Mouse (Mus musculus) CH12.LX (cell line): ENCODE measurements around the gene Kcnd3. TPM values are rescaled to one million over a fixed set of nuclear protein-coding genes. Genes with fewer than 3 reads are reported as not detected.

Source experiments
- DNase-seq: peaks from one replicate; pipeline ENCODE4 v3.0.0-alpha.2; 2013; ENCODE audit errors: extremely low read depth
- H3K27ac ChIP-seq: 2 replicates; pipeline ENCODE4 v1.5.1; 2012; ENCODE audit warnings: low read depth, mild to moderate bottlenecking, control low read depth, moderate library complexity; ENCODE audit not compliant: insufficient read depth
- H3K27me3 ChIP-seq: replicated peaks from 2 replicates; pipeline ENCODE3; 2012; ENCODE audit warnings: inconsistent platforms
- H3K36me3 ChIP-seq, 2 experiments: replicated peaks in 1 of 2; 2 replicates each; pipeline versions ENCODE3 to v1.6.1; 2012; ENCODE audit warnings: inconsistent platforms in 1 of 2, low read length in 1 of 2, mild to moderate bottlenecking in 1 of 2, mixed read lengths in 1 of 2, moderate library complexity in 1 of 2; ENCODE audit not compliant: control insufficient read depth in 1 of 2, insufficient read depth in 1 of 2
- H3K4me1 ChIP-seq, 2 experiments: 2 replicates each; pipeline ENCODE4 v1.6.1; 2012; ENCODE audit warnings: inconsistent platforms in 1 of 2, moderate library complexity in 1 of 2; ENCODE audit not compliant: insufficient read depth in 2 of 2, control insufficient read depth in 1 of 2
- H3K4me2 ChIP-seq: 2 replicates; pipeline ENCODE4 v1.6.1; 2012; ENCODE audit warnings: low read depth, mild to moderate bottlenecking, control low read depth; ENCODE audit not compliant: poor library complexity, insufficient read depth, severe bottlenecking
- H3K4me3 ChIP-seq, 3 experiments: fragments of 150-350 bp in 1 of 3; sonication (generic) in 1 of 3; replicated peaks in 1 of 3; 2 replicates each; pipeline versions ENCODE3 to v1.5.1; 2011 to 2012; ENCODE audit warnings: low read depth in 2 of 3, low read length in 2 of 3, mild to moderate bottlenecking in 2 of 3, moderate library complexity in 2 of 3, control low read depth in 1 of 3, improper control_type of control experiment in 1 of 3, inconsistent platforms in 1 of 3, mixed read lengths in 1 of 3; ENCODE audit not compliant: poor library complexity in 1 of 3
- H3K79me2 ChIP-seq: replicated peaks from 2 replicates; pipeline ENCODE4 v1.6.1; 2012; ENCODE audit warnings: mild to moderate bottlenecking, moderate library complexity; ENCODE audit not compliant: control insufficient read depth, poor library complexity, insufficient read depth, severe bottlenecking; ENCODE audit errors: extremely low read depth
- H3K9ac ChIP-seq: 2 replicates; pipeline ENCODE4 v1.6.1; 2012; ENCODE audit warnings: low read depth, mild to moderate bottlenecking, control low read depth, moderate library complexity; ENCODE audit not compliant: insufficient read depth
- H3K9me3 ChIP-seq: replicated peaks from 2 replicates; pipeline ENCODE3; 2012; ENCODE audit warnings: low read length, inconsistent platforms, mixed read lengths
- BHLHE40 ChIP-seq: IDR thresholded peaks from 2 replicates; pipeline ENCODE4 v1.6.1; 2011; ENCODE audit warnings: mild to moderate bottlenecking, low read depth, low read length, improper control_type of control experiment
- CHD1 ChIP-seq: IDR thresholded peaks from 2 replicates; pipeline ENCODE4 v1.6.1; 2012; ENCODE audit warnings: low read depth, low read length, improper control_type of control experiment, inconsistent platforms
- CHD2 ChIP-seq: IDR thresholded peaks from 2 replicates; pipeline ENCODE4 v1.6.1; 2011; ENCODE audit warnings: low read length, improper control_type of control experiment
- CTCF ChIP-seq, 2 experiments: IDR thresholded peaks in 1 of 2; conservative IDR thresholded peaks in 1 of 2; 2 replicates each; pipeline ENCODE4 v1.5.1; 2011 to 2012; ENCODE audit warnings: low read depth in 2 of 2, low read length in 2 of 2, improper control_type of control experiment in 1 of 2, inconsistent platforms in 1 of 2, mild to moderate bottlenecking in 1 of 2, moderate library complexity in 1 of 2
- E2F4 ChIP-seq: IDR thresholded peaks from 2 replicates; pipeline ENCODE4 v1.6.1; 2011; ENCODE audit warnings: low read depth, low read length, improper control_type of control experiment; ENCODE audit not compliant: insufficient replicate concordance
- ELF1 ChIP-seq: IDR thresholded peaks from 2 replicates; pipeline ENCODE4 v1.6.1; 2014; ENCODE audit warnings: low read depth, mild to moderate bottlenecking, inconsistent platforms, low read length, improper control_type of control experiment
- EP300 ChIP-seq: IDR thresholded peaks from 2 replicates; pipeline ENCODE4 v1.6.1; 2011; ENCODE audit warnings: low read length, improper control_type of control experiment
- ETS1 ChIP-seq: conservative IDR thresholded peaks from 2 replicates; pipeline ENCODE4 v1.6.1; 2012; ENCODE audit warnings: low read depth, mild to moderate bottlenecking, inconsistent platforms, low read length, improper control_type of control experiment, moderate library complexity
- GABPA ChIP-seq: IDR thresholded peaks from 2 replicates; pipeline ENCODE4 v1.6.1; 2012; ENCODE audit warnings: low read depth, low read length, improper control_type of control experiment, inconsistent platforms; ENCODE audit not compliant: insufficient replicate concordance
- HCFC1 ChIP-seq: IDR thresholded peaks from 2 replicates; pipeline ENCODE4 v1.6.1; 2012; ENCODE audit warnings: low read depth, mild to moderate bottlenecking, inconsistent platforms, low read length, improper control_type of control experiment
- IRF4 ChIP-seq: IDR thresholded peaks from 2 replicates; pipeline ENCODE4 v1.6.1; 2014; ENCODE audit warnings: low read depth, mild to moderate bottlenecking, inconsistent platforms, low read length, improper control_type of control experiment
- JUN ChIP-seq: IDR thresholded peaks from 2 replicates; pipeline ENCODE4 v1.6.1; 2011; ENCODE audit warnings: low read depth, mild to moderate bottlenecking, low read length, improper control_type of control experiment, moderate library complexity; ENCODE audit not compliant: insufficient read depth
- JUND ChIP-seq: conservative IDR thresholded peaks from 2 replicates; pipeline ENCODE4 v1.6.1; 2011; ENCODE audit warnings: low read depth, low read length, improper control_type of control experiment
- MAFK ChIP-seq: IDR thresholded peaks from 2 replicates; pipeline ENCODE4 v1.6.1; 2011; ENCODE audit warnings: low read length, improper control_type of control experiment; ENCODE audit not compliant: insufficient replicate concordance
- MAZ ChIP-seq: IDR thresholded peaks from 2 replicates; pipeline ENCODE4 v1.6.1; 2012; ENCODE audit warnings: low read depth, mild to moderate bottlenecking, inconsistent platforms, low read length, improper control_type of control experiment, moderate library complexity
- MEF2A ChIP-seq: IDR thresholded peaks from 2 replicates; pipeline ENCODE4 v1.6.1; 2014; ENCODE audit warnings: low read depth, mild to moderate bottlenecking, inconsistent platforms, low read length, improper control_type of control experiment, borderline replicate concordance
- MXI1 ChIP-seq: IDR thresholded peaks from 2 replicates; pipeline ENCODE4 v1.6.1; 2011; ENCODE audit warnings: mild to moderate bottlenecking, low read depth, low read length, improper control_type of control experiment
- MYC ChIP-seq: IDR thresholded peaks from 2 replicates; pipeline ENCODE4 v1.6.1; 2011; ENCODE audit warnings: low read depth, mild to moderate bottlenecking, improper control_type of control experiment, low read length
- NELFE ChIP-seq: IDR thresholded peaks from 2 replicates; pipeline ENCODE4 v1.6.1; 2011; ENCODE audit warnings: low read depth, low read length, improper control_type of control experiment
- NRF1 ChIP-seq: IDR thresholded peaks from 2 replicates; pipeline ENCODE4 v1.6.1; 2014; ENCODE audit warnings: low read depth, mild to moderate bottlenecking, inconsistent platforms, low read length, improper control_type of control experiment, moderate library complexity
- POLR2A ChIP-seq: IDR thresholded peaks from 2 replicates; pipeline ENCODE4 v1.6.1; 2011; ENCODE audit warnings: low read depth, mild to moderate bottlenecking, improper control_type of control experiment, low read length
- POLR2AphosphoS2 ChIP-seq: IDR thresholded peaks from 2 replicates; pipeline ENCODE4 v1.6.1; 2011; ENCODE audit warnings: low read depth, low read length, improper control_type of control experiment
- RCOR1 ChIP-seq: conservative IDR thresholded peaks from 2 replicates; pipeline ENCODE4 v1.6.1; 2012; ENCODE audit warnings: low read depth, mild to moderate bottlenecking, inconsistent platforms, low read length, improper control_type of control experiment
- SMC3 ChIP-seq: IDR thresholded peaks from 2 replicates; pipeline ENCODE4 v1.6.1; 2011; ENCODE audit warnings: low read depth, low read length, improper control_type of control experiment
- UBTF ChIP-seq: IDR thresholded peaks from 2 replicates; pipeline ENCODE4 v1.6.1; 2012; ENCODE audit warnings: low read depth, mild to moderate bottlenecking, inconsistent platforms, low read length, improper control_type of control experiment, moderate library complexity
- ZC3H11A ChIP-seq: IDR thresholded peaks from 2 replicates; pipeline ENCODE4 v1.6.1; 2012; ENCODE audit warnings: low read depth, mild to moderate bottlenecking, inconsistent platforms, low read length, improper control_type of control experiment
- ZKSCAN1 ChIP-seq: IDR thresholded peaks from 2 replicates; pipeline ENCODE4 v1.6.1; 2012; ENCODE audit warnings: low read depth, inconsistent platforms, low read length, improper control_type of control experiment, borderline replicate concordance
- ZMIZ1 ChIP-seq: IDR thresholded peaks from 2 replicates; pipeline ENCODE4 v1.6.1; 2012; ENCODE audit warnings: low read depth, mild to moderate bottlenecking, inconsistent platforms, low read length, improper control_type of control experiment
- ZNF384 ChIP-seq: IDR thresholded peaks from 2 replicates; pipeline ENCODE4 v1.6.1; 2012; ENCODE audit warnings: low read depth, low read length, improper control_type of control experiment, inconsistent platforms
- dilution Hi-C: fragments of 300-500 bp; cut with MboI; formaldehyde crosslinking; loops from 2 replicates; pipeline ENCODE4 v1.14.3; 2020; ENCODE audit warnings: low sequenced_read_pairs; ENCODE audit not compliant: extremely low pct_unique_long_range_greater_than_20kb, extremely low pct_ligation_motif_present
- in situ Hi-C: fragments of 300-500 bp; cut with MboI; formaldehyde crosslinking; loops from 3 replicates; pipeline ENCODE4 v1.14.3; 2019; ENCODE audit warnings: low sequenced_read_pairs, low pct_ligation_motif_present, low pct_unique_long_range_greater_than_20kb, mixed read lengths
- polyA plus RNA-seq: library from polyadenylated mRNA; unstranded; fragments of >175 nt; gene quantifications from 2 replicates; pipeline ENCODE4 v1.2.1, GENCODE M21; 2012; ENCODE audit warnings: low read depth; ENCODE audit not compliant: insufficient read length
- total RNA-seq, 2 experiments: library from RNA; depleted of rRNA; stranded (reverse); fragments of 300-350 nt in 1 of 2; fragments of >200 nt in 1 of 2; gene quantifications; 2 replicates each; pipeline ENCODE4 v1.2.3; 2012 to 2014

The Kcnd3 gene
- total and polyA plus RNA-seq, 3 experiments = not detected

GRCm38 (mm10) chr3:105632296-105632695, 180.2 kb downstream of the Kcnd3 start:
- no peaks in the 10 kb centered on the region for H3K9me3 ChIP-seq
- no peak overlapping the region for H3K9ac ChIP-seq
- no peaks in the 10 kb centered on the region for H3K4me1 ChIP-seq
- dilution Hi-C loops (no loop called here), in situ Hi-C loops (no loop called here)
- no peak for TF ChIP-seq JUND
- TF ChIP-seq POLR2AphosphoS2 = no peak
- no peak for TF ChIP-seq ELF1
- TF ChIP-seq HCFC1 = no peak
- TF ChIP-seq MXI1 = no peak
- TF ChIP-seq MYC = no peak
- TF ChIP-seq CHD1 = no peak
- TF ChIP-seq EP300 = no peak
- TF ChIP-seq ETS1 = no peak
- no peak for TF ChIP-seq POLR2A
- TF ChIP-seq RCOR1 = no peak
- no peak for TF ChIP-seq ZMIZ1
- TF ChIP-seq CHD2 = no peak
- no peak for TF ChIP-seq MAFK
- no peak for TF ChIP-seq ZNF384
- TF ChIP-seq GABPA = no peak
- TF ChIP-seq UBTF = no peak
- no peak for TF ChIP-seq NELFE
- TF ChIP-seq SMC3 = no peak
- no peak for TF ChIP-seq IRF4
- TF ChIP-seq, all 38 proteins: peak for 0
- no peaks in the 10 kb centered on the region for H3K36me3 ChIP-seq
- H3K27me3 ChIP-seq = peaks cover 92% of the 10 kb centered on the region
- H3K4me3 ChIP-seq = no peak overlapping the region
- no peaks in the 10 kb centered on the region for H3K79me2 ChIP-seq
- no peak overlapping the region for H3K27ac ChIP-seq
- no peak overlapping the region for H3K4me2 ChIP-seq
- DNase-seq = no peak

- no peak for DNase-seq
- Histone ChIP-seq H3K27ac (no peak overlapping the region), H3K4me3 (no peak overlapping the region), H3K36me3 (no peaks in the 10 kb centered on the region)
- in situ Hi-C loops = no loop called here
- no peak for TF ChIP-seq BHLHE40
- no peak for TF ChIP-seq HCFC1
- no peak for TF ChIP-seq JUN
- no peak for TF ChIP-seq ETS1
- no peak for TF ChIP-seq ZMIZ1
- no peak for TF ChIP-seq CHD1
- TF ChIP-seq CHD2 = no peak
- TF ChIP-seq E2F4 = no peak
- no peak for TF ChIP-seq NRF1
- TF ChIP-seq IRF4 = no peak
- no peak for TF ChIP-seq ZC3H11A
- TF ChIP-seq NELFE = no peak
- TF ChIP-seq MEF2A = no peak
- TF ChIP-seq MYC = no peak
- TF ChIP-seq MXI1 = no peak
- no peak for TF ChIP-seq CTCF (conservative IDR thresholded peaks at IDR 0.05 in 1 of 2, IDR thresholded peaks at IDR 0.05 in 1 of 2; ENCODE audit: low read depth in 2 of 2, low read length in 2 of 2)
- no peak for TF ChIP-seq MAZ
- no peak for TF ChIP-seq ZKSCAN1
- TF ChIP-seq, all 38 proteins: peak for 0
- H3K4me2 ChIP-seq = no peak overlapping the region
- no peak overlapping the region for H3K9ac ChIP-seq
- H3K4me1 ChIP-seq = no peaks in the 10 kb centered on the region
- peaks cover 91% of the 10 kb centered on the region for H3K27me3 ChIP-seq
- dilution Hi-C loops = no loop called here
- H3K79me2 ChIP-seq = no peaks in the 10 kb centered on the region
- H3K9me3 ChIP-seq = no peaks in the 10 kb centered on the region
Observed at GRCm38 (mm10) chr3:105633021-105633420, 180.9 kb downstream of the Kcnd3 start.
